Mouse (Mus musculus) liver, adult 2 months (tissue): ENCODE measurements around the gene Fam71b.

ENCODE experiments used
- CTCF ChIP-seq: fragments of 200-500 bp; IDR thresholded peaks from 2 replicates; pipeline ENCODE4 v1.5.1; 2011; ENCODE audit warnings: low read depth, low read length, control low read depth
- POLR2A ChIP-seq: fragments of 200-500 bp; IDR thresholded peaks from 2 replicates; pipeline ENCODE4 v1.6.1; 2011; ENCODE audit warnings: low read length, control low read depth; ENCODE audit not compliant: insufficient read depth; ENCODE audit errors: extremely low read depth

- no peak for TF ChIP-seq POLR2A
- TF ChIP-seq CTCF = no peak
Observed at GRCm38 (mm10) chr11:46377316-46377715, 19.0 kb upstream of the Fam71b start.
